Mouse (Mus musculus) liver, adult 2 months (tissue): ENCODE results near the gene Arhgap8. TPM values are rescaled to one million over a fixed set of nuclear protein-coding genes. Genes with fewer than 3 reads are reported as not detected.

ENCODE experiments used
- DNase-seq: peaks from one replicate; pipeline ENCODE4 v3.0.0-alpha.2; 2011; ENCODE audit warnings: low read depth, low spot score; ENCODE audit errors: extremely low read depth
- H3K27ac ChIP-seq: fragments of 200-500 bp; replicated peaks from 2 replicates; pipeline ENCODE4 v1.5.1; 2012; ENCODE audit warnings: low read depth, mild to moderate bottlenecking, control low read depth, inconsistent platforms, low read length; ENCODE audit not compliant: insufficient read depth
- H3K27me3 ChIP-seq: fragments of 200-500 bp; 2 replicates; pipeline ENCODE4 v1.6.1; 2012; ENCODE audit warnings: mild to moderate bottlenecking, moderate library complexity, low read length, inconsistent platforms; ENCODE audit not compliant: control insufficient read depth, insufficient read depth
- H3K36me3 ChIP-seq: fragments of 200-500 bp; 2 replicates; pipeline ENCODE4 v1.6.1; 2012; ENCODE audit warnings: low read length, inconsistent platforms; ENCODE audit not compliant: control insufficient read depth, insufficient read depth
- H3K4me1 ChIP-seq: fragments of 200-500 bp; 2 replicates; pipeline ENCODE4 v1.6.1; 2011; ENCODE audit warnings: low read length; ENCODE audit not compliant: control insufficient read depth, insufficient read depth
- H3K4me3 ChIP-seq: fragments of 200-500 bp; 2 replicates; pipeline ENCODE4 v1.5.1; 2011; ENCODE audit warnings: low read depth, mild to moderate bottlenecking, control low read depth, low read length, moderate library complexity; ENCODE audit not compliant: insufficient read depth
- H3K79me2 ChIP-seq: fragments of 200-500 bp; 2 replicates; pipeline ENCODE4 v1.6.1; 2012; ENCODE audit warnings: inconsistent platforms, mild to moderate bottlenecking, low read length, moderate library complexity; ENCODE audit not compliant: control insufficient read depth, insufficient read depth
- H3K9ac ChIP-seq: fragments of 200-500 bp; 2 replicates; pipeline ENCODE4 v1.6.1; 2012; ENCODE audit warnings: low read depth, mild to moderate bottlenecking, control low read depth, inconsistent platforms, low read length
- CTCF ChIP-seq: fragments of 200-500 bp; IDR thresholded peaks from 2 replicates; pipeline ENCODE4 v1.5.1; 2011; ENCODE audit warnings: low read depth, low read length, control low read depth
- POLR2A ChIP-seq: fragments of 200-500 bp; IDR thresholded peaks from 2 replicates; pipeline ENCODE4 v1.6.1; 2011; ENCODE audit warnings: low read length, control low read depth; ENCODE audit not compliant: insufficient read depth; ENCODE audit errors: extremely low read depth
- WGBS: fragments of 180-500 bp; shearing (Covaris S2); methylation state at CpG from one replicate; pipeline ENCODE4 v1.1.7; 2018; 5-methylcytosine and 5-hydroxymethylcytosine counted together
- polyA plus RNA-seq: library from polyadenylated mRNA; depleted of rRNA; stranded (reverse); fragments of >200 nt; gene quantifications from 2 replicates; pipeline ENCODE4 v1.2.3, GENCODE M21; 2012
- total RNA-seq: library from RNA; depleted of rRNA; stranded (reverse); fragments of >200 nt; gene quantifications from 2 replicates; pipeline ENCODE4 v1.2.3, GENCODE M21; 2014

Gene Arhgap8
- total and polyA plus RNA-seq, 2 experiments, result 0.20 TPM; not detected in 1

DNA sequence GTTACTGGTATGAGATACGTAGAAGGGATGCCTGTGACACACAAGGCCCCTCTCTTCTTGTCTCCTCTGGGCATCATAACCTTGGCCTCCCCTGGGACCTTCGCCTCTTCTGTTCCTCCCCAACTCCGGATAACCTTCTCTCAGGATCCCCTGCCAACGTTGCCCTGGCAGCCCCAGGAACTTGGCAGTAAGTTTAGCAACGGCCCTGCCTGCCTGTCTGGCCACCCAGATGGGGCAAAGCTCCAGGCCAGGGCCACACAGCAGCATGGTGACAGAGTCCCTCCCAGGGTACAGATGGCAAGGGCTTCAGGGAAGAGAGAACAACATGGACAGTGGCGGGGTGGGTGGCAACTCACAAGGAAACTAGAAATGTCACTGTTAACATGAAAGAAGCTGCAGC, 9.8 kb downstream of the Arhgap8 start:
- no peaks in the 10 kb centered on the region for H3K4me1 ChIP-seq
- no peak overlapping the region for H3K27ac ChIP-seq
- no peaks in the 10 kb centered on the region for H3K79me2 ChIP-seq
- 57% methylated on average over 6 of the region's 6 CpGs for whole genome bisulfite sequencing
- H3K9ac ChIP-seq, result no peak overlapping the region
- no peak for DNase-seq
- H3K36me3 ChIP-seq, result no peaks in the 10 kb centered on the region
- H3K27me3 ChIP-seq, result no peaks in the 10 kb centered on the region
- TF ChIP-seq CTCF (no peak), POLR2A (no peak)
- H3K4me3 ChIP-seq, result no peak overlapping the region

GRCm38 (mm10) chr15:84730893-84731292, 11.0 kb downstream of the Arhgap8 start:
- 60% methylated on average over 1 of the region's 1 CpGs for WGBS
- DNase-seq, result no peak
- Histone ChIP-seq H3K4me1 (no peaks in the 10 kb centered on the region), H3K27ac (no peak overlapping the region), H3K9ac (no peak overlapping the region), H3K79me2 (no peaks in the 10 kb centered on the region), H3K36me3 (no peaks in the 10 kb centered on the region), H3K27me3 (no peaks in the 10 kb centered on the region), H3K4me3 (no peak overlapping the region)
- no peak for TF ChIP-seq CTCF
- no peak for TF ChIP-seq POLR2A

- no peaks in the 10 kb centered on the region for H3K36me3 ChIP-seq
- H3K27me3 ChIP-seq, result no peaks in the 10 kb centered on the region
- H3K4me3 ChIP-seq, result no peak overlapping the region
- H3K79me2 ChIP-seq, result no peaks in the 10 kb centered on the region
- H3K9ac ChIP-seq, result no peak overlapping the region
- no peaks in the 10 kb centered on the region for H3K4me1 ChIP-seq
- H3K27ac ChIP-seq, result no peak overlapping the region
- no peak for DNase-seq
- TF ChIP-seq CTCF (no peak), POLR2A (no peak)
- WGBS, result 78% methylated on average over 18 of the region's 18 CpGs
Observed at GRCm38 (mm10) chr15:84731676-84732424, 12.0 kb downstream of the Arhgap8 start.

DNA sequence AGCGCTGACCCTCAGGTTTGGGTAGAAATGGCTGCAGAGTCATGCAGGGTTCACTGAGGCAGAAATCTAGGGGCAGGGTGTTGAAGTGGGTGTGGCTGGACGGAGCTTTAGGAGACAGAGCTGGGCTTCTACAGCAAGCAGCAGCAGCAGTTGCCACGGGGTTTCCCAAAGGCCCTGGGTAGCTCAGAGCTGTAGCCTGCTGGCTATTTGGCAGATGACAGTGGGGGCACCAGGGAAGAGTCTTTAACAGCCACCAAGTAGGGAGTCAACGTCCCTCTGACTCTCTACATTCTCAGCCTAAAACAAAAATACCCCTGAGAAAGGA, 12.5 kb downstream of the Arhgap8 start:
- no peak overlapping the region for H3K27ac ChIP-seq
- no peaks in the 10 kb centered on the region for H3K4me1 ChIP-seq
- no peaks in the 10 kb centered on the region for H3K27me3 ChIP-seq
- WGBS, result 77% methylated on average over 4 of the region's 4 CpGs
- H3K36me3 ChIP-seq, result no peaks in the 10 kb centered on the region
- no peak overlapping the region for H3K4me3 ChIP-seq
- TF ChIP-seq CTCF, result no peak
- no peak for TF ChIP-seq POLR2A
- H3K9ac ChIP-seq, result no peak overlapping the region
- no peaks in the 10 kb centered on the region for H3K79me2 ChIP-seq
- no peak for DNase-seq

- TF ChIP-seq CTCF (no peak), POLR2A (no peak)
Observed at GRCm38 (mm10) chr15:84736346-84736993, 16.6 kb downstream of the Arhgap8 start.

DNA sequence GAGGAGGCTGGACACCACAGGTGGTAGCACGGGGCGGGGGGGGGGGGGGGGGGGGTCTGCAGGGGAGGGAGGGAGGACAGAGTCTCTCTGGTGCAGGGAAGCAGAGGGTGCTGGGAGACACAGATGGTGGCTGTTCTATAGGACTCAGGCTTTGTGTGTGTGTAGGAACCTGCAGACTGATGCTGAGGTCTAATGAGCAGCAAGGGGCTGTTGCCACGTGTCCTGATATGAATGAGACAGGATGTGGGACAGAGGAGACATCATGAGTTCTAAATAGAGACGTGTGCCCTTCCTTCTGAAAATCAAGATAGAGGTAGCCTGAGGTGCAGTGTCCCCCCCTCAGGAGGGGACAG, 17.1 kb downstream of the Arhgap8 start:
- H3K36me3 ChIP-seq, result no peaks in the 10 kb centered on the region
- H3K4me1 ChIP-seq, result no peaks in the 10 kb centered on the region
- WGBS, result 61% methylated on average over 4 of the region's 4 CpGs
- TF ChIP-seq CTCF, result no peak
- TF ChIP-seq POLR2A, result no peak
- no peak overlapping the region for H3K4me3 ChIP-seq
- H3K9ac ChIP-seq, result no peak overlapping the region
- no peak for DNase-seq
- H3K27ac ChIP-seq, result no peak overlapping the region
- H3K79me2 ChIP-seq, result no peaks in the 10 kb centered on the region
- H3K27me3 ChIP-seq, result no peaks in the 10 kb centered on the region

More at GRCm38 (mm10) chr15:84736346-84736993, 16.6 kb downstream of the Arhgap8 start:
- no peaks in the 10 kb centered on the region for H3K4me1 ChIP-seq
- H3K27me3 ChIP-seq, result no peaks in the 10 kb centered on the region
- H3K79me2 ChIP-seq, result no peaks in the 10 kb centered on the region
- no peak for DNase-seq
- no peak overlapping the region for H3K27ac ChIP-seq
- 84% methylated on average over 11 of the region's 11 CpGs for WGBS
- no peak overlapping the region for H3K4me3 ChIP-seq
- H3K36me3 ChIP-seq, result no peaks in the 10 kb centered on the region
- H3K9ac ChIP-seq, result no peak overlapping the region
